Mouse (Mus musculus) midbrain, embryonic 10.5 days (tissue): Measurements from ENCODE around the gene Colgalt1. TPM values are rescaled to one million over a fixed set of nuclear protein-coding genes. Genes with fewer than 3 reads are reported as not detected.

Experiments used
- DNase-seq: peaks from one replicate; pipeline ENCODE4 v3.0.0-alpha.2; 2017; ENCODE audit warnings: low spot score
- H3K27ac ChIP-seq: fragments of 300-500 bp; sonication (generic); replicated peaks from 2 replicates; pipeline ENCODE4 v1.5.1; 2016; ENCODE audit warnings: mild to moderate bottlenecking
- H3K27me3 ChIP-seq: fragments of 300-500 bp; sonication (generic); 2 replicates; pipeline ENCODE4 v1.6.1; 2016; ENCODE audit warnings: low read depth, mild to moderate bottlenecking; ENCODE audit not compliant: poor library complexity, severe bottlenecking
- H3K36me3 ChIP-seq: fragments of 300-500 bp; sonication (generic); 2 replicates; pipeline ENCODE4 v1.6.1; 2016; ENCODE audit warnings: mild to moderate bottlenecking, moderate library complexity
- H3K4me1 ChIP-seq: fragments of 300-500 bp; sonication (generic); 2 replicates; pipeline ENCODE4 v1.6.1; 2016
- H3K4me3 ChIP-seq: fragments of 300-500 bp; sonication (generic); 2 replicates; pipeline ENCODE4 v1.5.1; 2016; ENCODE audit warnings: mild to moderate bottlenecking, moderate library complexity
- H3K9me3 ChIP-seq: fragments of 300-500 bp; sonication (generic); replicated peaks from 2 replicates; pipeline ENCODE4 v1.6.1; 2016; ENCODE audit warnings: mild to moderate bottlenecking
- WGBS: fragments of 180-500 bp; shearing (Covaris S2); methylation state at CpG from one replicate; pipeline ENCODE4 v1.1.7; 2016; 5-methylcytosine and 5-hydroxymethylcytosine counted together
- polyA plus RNA-seq: library from polyadenylated mRNA; unstranded; fragments of >200 nt; fragmentation: Nextera tagmentation; extraction: Ambion mirVana; gene quantifications from 2 replicates; pipeline ENCODE4 v1.2.1, GENCODE M21; 2016

Gene Colgalt1
- polyA plus RNA-seq = 51.2 and 52.8 TPM in 2 replicates

DNA sequence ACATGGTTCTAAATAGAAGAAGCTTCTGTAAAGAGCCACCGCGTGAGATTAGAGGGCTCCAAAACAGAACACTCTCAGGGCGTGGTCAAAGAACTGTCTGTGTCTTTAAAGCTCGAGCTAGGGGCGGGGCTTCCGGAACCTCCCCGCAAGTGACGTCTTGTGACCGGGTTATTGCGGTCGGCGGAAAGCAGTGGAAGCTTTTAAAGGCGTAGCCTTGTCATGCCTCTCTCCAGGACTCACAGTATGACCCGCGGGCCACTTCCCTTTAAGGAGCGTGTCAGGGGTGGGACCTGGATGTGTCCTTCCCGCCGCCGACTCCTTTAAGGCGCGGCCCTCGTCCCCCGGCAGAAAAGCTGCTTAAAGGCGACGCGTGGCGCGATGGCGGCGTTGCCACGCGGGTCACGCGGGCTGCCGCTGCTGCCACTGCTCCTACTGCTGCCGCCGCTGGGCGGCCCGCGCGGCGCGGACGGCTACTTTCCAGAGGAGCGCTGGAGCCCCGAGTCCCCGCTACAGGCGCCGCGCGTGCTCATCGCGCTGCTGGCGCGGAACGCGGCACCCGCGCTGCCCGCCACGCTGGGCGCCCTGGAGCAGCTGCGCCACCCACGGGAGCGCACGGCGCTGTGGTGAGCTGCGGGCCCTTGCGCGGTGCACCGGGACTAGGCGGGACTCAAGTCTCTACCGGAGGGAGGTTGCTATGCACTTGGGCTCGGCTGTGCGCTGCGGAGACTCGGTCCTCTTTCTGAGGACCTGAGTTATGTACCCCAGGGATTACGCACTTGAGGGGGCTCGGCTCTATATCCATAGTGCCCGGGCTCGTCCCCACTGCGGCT, at the start of gene Colgalt1:
Colgalt1 (plus strand) TSS at position 177 of the 830 bp plus-strand sequence.
- peaks cover 14% of the 10 kb centered on the region for H3K4me1 ChIP-seq
- H3K4me3 ChIP-seq = peak within 1 kb of the TSS; percentile 98
- peaks cover 35% of the 10 kb centered on the region for H3K36me3 ChIP-seq
- H3K9me3 ChIP-seq = no peaks in the 10 kb centered on the region
- H3K27ac ChIP-seq = peak within 1 kb of the TSS; percentile 91
- no peaks in the 10 kb centered on the region for H3K27me3 ChIP-seq
- DNase-seq = peak; percentile 98
- WGBS = under 1% methylated on average over 82 of the region's 82 CpGs

DNA sequence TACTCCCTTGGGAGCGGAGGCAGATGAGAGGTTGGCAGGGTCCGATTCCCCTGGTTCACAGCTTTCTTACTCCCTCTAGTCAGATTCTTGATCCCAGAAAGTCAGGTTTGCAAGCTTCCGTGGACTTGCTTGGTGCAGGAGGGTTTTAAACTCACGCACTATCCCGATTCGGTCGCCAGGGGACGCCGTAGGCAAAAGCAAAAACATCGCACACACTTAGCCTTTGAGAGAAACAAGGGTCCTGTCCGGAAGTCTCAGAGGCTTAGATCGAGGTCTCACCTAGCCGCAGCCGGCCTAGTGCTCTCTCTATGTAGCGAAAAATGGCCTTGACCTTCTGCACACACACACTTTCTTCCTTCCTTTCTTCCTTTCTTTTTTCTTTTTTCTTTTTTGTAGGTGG, 49.4 kb upstream of the Colgalt1 start:
- H3K4me3 ChIP-seq = no peak overlapping the region
- H3K27me3 ChIP-seq = peaks cover 98% of the 10 kb centered on the region
- H3K4me1 ChIP-seq = peaks cover 22% of the 10 kb centered on the region
- 5% methylated on average over 15 of the region's 15 CpGs for WGBS
- H3K27ac ChIP-seq = no peak overlapping the region
- peaks cover 9% of the 10 kb centered on the region for H3K9me3 ChIP-seq
- DNase-seq = peak; percentile 80
- no peaks in the 10 kb centered on the region for H3K36me3 ChIP-seq

DNA sequence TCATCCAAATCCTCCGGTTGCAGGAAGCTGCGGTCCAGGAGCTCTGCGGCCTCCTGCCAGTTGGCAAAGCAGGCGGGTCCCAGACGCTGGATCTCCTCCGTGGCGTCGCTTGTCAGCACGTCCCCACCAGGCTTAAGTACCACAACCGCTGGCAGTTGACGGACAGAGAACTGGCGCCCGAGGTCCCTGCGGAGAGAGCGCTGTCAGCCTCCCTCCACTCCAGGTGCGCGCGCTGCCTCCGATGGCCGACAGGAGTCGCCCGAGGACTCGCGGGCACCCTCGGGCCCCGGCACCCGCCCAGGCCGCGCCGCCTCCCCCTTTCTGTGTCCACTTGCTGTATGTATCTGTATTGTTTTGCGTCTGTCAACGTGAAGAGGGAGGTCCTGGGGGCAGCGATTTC, 48.0 kb upstream of the Colgalt1 start:
- 1% methylated on average over 33 of the region's 33 CpGs for WGBS

DNA sequence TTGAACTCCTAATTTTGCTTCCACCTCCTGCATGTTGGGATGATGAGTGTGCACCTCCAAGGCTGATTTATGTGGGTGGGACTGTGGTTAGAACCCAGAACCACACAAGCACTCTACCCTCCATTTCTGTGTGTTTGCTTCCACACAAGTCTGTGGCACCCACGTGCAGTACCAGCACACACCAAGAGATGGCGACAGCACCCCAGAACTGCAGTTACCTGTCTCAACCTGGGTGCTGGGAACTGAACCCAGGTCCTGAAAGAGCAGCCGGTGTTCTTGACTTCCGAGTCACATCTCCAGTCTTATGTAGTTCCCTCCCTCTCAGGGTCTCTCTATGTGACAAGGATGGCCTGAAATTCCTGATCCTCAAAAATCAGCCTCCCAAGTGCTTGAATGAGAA, 46.8 kb upstream of the Colgalt1 start:
- 81% methylated on average over 4 of the region's 4 CpGs for WGBS
- no peak for DNase-seq
- peaks cover 98% of the 10 kb centered on the region for H3K27me3 ChIP-seq

More for the DNA sequence above, 48.0 kb upstream of the Colgalt1 start:
- Histone ChIP-seq H3K27me3 (peaks cover 98% of the 10 kb centered on the region), H3K9me3 (peaks cover 9% of the 10 kb centered on the region), H3K4me3 (peak overlapping the region; percentile 42), H3K27ac (no peak overlapping the region), H3K4me1 (peaks cover 22% of the 10 kb centered on the region), H3K36me3 (no peaks in the 10 kb centered on the region)
- DNase-seq = peak; percentile 71

DNA sequence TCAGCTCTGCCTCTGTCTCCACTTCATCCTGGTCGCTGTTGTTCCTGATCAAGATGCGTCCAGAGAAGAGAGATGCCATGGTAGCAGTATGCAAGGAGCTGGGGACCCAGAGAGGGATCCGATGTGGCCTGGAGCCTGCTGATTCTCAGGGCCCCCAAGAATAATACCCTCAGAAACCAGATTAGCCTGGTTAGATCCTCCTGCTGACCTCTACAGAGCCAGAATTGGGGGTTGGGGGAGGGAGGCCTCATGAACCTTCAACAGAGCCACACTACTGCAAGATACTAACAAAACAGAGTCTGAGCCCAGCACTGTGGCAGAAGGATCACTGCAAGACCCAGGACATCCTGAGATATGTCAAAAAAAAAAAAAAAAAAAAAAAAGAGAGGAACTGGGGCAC, 44.3 kb upstream of the Colgalt1 start, which contains the start of gene Nxnl1:
Nxnl1 (minus strand) TSS at position 101 of the 400 bp plus-strand sequence.
- 72% methylated on average over 3 of the region's 3 CpGs for WGBS
- peaks cover 89% of the 10 kb centered on the region for H3K27me3 ChIP-seq
- H3K36me3 ChIP-seq = no peaks in the 10 kb centered on the region
- no peak within 1 kb of the TSS for H3K27ac ChIP-seq
- no peak for DNase-seq
- peaks cover 43% of the 10 kb centered on the region for H3K4me1 ChIP-seq
- H3K9me3 ChIP-seq = peaks cover 9% of the 10 kb centered on the region
- H3K4me3 ChIP-seq = no peak within 1 kb of the TSS

More for the DNA sequence above, 46.8 kb upstream of the Colgalt1 start:
- no peaks in the 10 kb centered on the region for H3K36me3 ChIP-seq
- peaks cover 21% of the 10 kb centered on the region for H3K4me1 ChIP-seq
- H3K9me3 ChIP-seq = peaks cover 9% of the 10 kb centered on the region
- no peak overlapping the region for H3K4me3 ChIP-seq
- no peak overlapping the region for H3K27ac ChIP-seq

DNA sequence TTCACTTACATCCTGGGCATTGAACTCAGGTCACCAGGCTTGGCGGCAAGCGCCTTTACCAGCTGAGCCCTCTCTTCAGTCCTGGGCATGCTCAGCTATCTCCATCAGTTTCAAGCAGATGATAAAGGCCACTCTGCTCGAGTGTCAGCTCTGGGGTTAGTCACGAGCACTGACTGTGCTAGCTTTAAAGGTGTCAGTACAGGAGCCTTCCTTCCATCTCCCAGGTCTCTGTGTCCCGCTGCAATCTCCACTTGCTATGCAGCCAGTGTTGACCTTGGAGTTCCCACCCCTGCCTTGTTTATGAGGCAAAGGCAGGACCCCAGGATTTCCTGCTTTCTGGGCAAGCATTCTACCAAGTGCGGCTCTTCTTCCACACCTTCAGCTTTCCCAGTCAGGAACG, 43.2 kb upstream of the Colgalt1 start:
- peaks cover 86% of the 10 kb centered on the region for H3K27me3 ChIP-seq
- H3K4me1 ChIP-seq = peaks cover 40% of the 10 kb centered on the region
- 81% methylated on average over 7 of the region's 7 CpGs for WGBS
- DNase-seq = no peak
- peaks cover 9% of the 10 kb centered on the region for H3K9me3 ChIP-seq
- H3K4me3 ChIP-seq = no peak overlapping the region
- no peaks in the 10 kb centered on the region for H3K36me3 ChIP-seq
- H3K27ac ChIP-seq = no peak overlapping the region

DNA sequence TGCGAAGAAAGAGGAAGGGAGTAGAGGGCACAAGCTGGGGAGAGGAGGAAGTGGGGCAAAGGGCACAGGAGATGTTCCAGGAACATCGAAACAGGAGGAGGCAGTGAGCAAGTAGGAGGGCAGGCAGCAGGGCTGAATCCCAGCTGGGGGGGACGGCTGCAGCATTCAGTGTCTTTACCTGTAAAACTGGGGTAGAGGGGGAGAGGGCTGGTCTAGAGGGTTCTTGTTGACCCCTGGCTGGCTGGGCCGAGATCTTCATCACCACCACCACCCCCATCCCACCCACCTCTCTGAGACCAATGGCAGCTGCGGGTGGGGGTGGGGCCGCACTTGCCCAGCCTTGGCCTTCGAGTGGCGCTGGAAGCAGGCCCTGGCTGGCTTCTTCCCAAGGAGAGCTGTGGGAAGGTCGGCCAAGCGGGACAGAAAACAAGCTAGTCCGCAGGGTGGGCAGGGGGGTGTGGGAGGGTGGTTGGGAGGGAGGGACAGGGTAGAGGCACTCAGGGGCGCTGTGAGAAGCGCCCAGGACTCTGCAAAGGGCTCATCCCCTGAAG, 42.3 kb upstream of the Colgalt1 start, which contains the start of gene Slc27a1:
Slc27a1 (plus strand) TSS at position 496 of the 551 bp plus-strand sequence.
- peak within 1 kb of the TSS; percentile 82 for H3K27ac ChIP-seq
- peak within 1 kb of the TSS; percentile 66 for H3K4me3 ChIP-seq
- peaks cover 77% of the 10 kb centered on the region for H3K27me3 ChIP-seq
- no peak for DNase-seq
- H3K4me1 ChIP-seq = peaks cover 36% of the 10 kb centered on the region
- peaks cover 9% of the 10 kb centered on the region for H3K9me3 ChIP-seq
- H3K36me3 ChIP-seq = no peaks in the 10 kb centered on the region
- 12% methylated on average over 13 of the region's 13 CpGs for WGBS

DNA sequence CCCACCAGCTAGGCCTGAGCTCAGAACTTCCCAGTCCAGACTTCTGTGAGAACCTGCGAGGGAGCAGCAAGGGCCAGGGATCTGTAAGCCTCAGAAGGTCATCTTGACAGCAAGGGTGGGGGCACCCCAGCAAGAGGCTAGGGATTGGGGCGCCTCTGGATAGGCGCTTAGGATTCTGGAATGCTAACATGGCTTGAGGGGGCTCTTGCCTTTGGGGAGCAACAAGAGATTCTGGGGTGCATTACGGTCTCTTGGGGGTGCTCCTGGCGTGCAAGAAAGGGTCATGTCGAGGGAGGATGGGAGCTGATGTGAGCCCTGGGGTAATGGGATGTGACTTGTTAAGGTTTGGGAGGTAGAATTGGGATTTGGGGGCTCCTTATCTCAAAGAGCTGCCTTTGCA, 41.9 kb upstream of the Colgalt1 start:
- WGBS = 24% methylated on average over 6 of the region's 6 CpGs

DNA sequence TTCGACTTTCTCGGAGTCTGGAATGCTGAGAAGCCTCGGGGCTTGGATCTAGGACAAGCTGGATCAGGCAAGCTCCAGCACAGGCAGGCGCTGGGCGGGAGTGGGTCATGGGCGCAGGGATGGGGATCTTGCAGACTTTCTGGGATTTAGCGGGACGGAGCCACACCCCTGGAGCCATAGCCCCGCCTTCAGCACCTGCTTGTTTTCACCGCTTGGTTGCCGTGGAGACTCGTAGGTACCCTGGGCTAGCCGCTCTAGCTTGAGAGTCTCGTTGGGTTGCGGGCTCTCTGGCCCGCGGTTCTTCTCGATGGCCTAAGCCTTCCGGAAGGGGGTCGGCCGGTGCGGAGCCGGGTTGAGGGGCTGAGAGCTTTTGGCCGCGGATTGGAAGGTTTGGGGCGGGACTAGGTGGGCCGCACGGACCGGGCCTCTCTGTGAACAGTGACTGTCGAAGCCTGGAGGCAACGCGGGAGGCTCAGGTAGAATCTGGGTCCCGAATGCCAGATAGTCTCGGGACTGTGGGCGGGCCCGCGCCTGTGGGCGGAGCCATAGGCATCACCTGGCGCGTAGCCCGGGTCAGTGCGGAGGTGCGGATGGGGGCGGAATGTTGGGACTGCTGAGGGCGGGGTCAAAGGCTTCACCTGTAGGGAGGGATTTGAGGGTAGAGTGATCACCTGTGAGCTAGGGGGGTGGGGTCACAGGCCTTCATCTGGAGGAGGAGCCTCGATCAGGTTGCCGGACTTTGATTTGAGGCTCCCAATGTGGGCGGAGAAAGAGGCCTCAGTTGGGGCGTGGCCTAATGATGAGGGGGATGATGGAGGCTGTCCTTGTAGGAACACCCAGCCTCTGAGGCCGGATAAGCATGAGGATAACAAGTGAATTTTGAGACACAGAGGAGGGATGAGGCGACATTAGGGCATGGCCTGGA, 41.2 kb upstream of the Colgalt1 start:
- Histone ChIP-seq H3K4me3 (peak overlapping the region; percentile 66), H3K27me3 (peaks cover 66% of the 10 kb centered on the region), H3K4me1 (peaks cover 36% of the 10 kb centered on the region), H3K9me3 (peaks cover 1% of the 10 kb centered on the region; the same call in 1 of the 2 replicates), H3K36me3 (no peaks in the 10 kb centered on the region), H3K27ac (peak overlapping the region; percentile 82)
- DNase-seq = peak; percentile 83
- under 1% methylated on average over 51 of the region's 51 CpGs for WGBS

More for the DNA sequence above, 41.9 kb upstream of the Colgalt1 start:
- peaks cover 72% of the 10 kb centered on the region for H3K27me3 ChIP-seq
- H3K36me3 ChIP-seq = no peaks in the 10 kb centered on the region
- H3K4me3 ChIP-seq = peak overlapping the region; percentile 66
- DNase-seq = no peak
- H3K27ac ChIP-seq = peak overlapping the region; percentile 82
- H3K9me3 ChIP-seq = peaks cover 8% of the 10 kb centered on the region
- peaks cover 36% of the 10 kb centered on the region for H3K4me1 ChIP-seq

DNA sequence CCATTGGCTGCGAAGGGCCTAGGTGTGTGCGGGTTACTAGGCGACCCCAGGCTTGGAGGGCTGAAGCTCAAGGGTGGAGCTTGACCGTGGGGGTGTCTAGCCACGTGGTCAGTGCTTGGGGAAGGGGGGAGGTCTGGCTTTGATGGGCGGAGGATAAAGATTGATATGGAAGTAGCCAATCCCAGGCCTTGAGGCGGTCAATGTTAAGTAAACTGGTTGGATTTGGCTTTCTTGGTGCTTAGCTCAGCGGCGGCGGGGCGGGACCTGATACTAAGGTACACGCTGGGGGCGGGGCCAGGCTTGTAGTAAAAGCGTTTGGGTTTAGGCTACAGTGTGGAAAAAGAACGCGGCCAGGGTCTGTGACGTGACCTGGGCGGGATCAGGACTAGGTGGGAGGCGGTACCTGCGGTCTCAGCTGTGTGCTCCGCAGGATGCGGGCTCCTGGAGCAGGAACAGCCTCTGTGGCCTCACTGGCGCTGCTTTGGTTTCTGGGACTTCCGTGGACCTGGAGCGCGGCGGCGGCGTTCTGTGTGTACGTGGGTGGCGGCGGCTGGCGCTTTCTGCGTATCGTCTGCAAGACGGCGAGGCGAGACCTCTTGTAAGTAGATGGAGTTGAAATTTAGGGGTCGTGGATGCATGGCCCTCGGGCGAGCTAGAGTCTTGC, 40.4 kb upstream of the Colgalt1 start:
- Histone ChIP-seq H3K36me3 (no peaks in the 10 kb centered on the region), H3K4me3 (peak overlapping the region; percentile 66), H3K27ac (peak overlapping the region; percentile 82), H3K9me3 (no peaks in the 10 kb centered on the region), H3K27me3 (peaks cover 60% of the 10 kb centered on the region), H3K4me1 (peaks cover 36% of the 10 kb centered on the region)
- peak; percentile 88 for DNase-seq
- WGBS = 1% methylated on average over 41 of the region's 41 CpGs

DNA sequence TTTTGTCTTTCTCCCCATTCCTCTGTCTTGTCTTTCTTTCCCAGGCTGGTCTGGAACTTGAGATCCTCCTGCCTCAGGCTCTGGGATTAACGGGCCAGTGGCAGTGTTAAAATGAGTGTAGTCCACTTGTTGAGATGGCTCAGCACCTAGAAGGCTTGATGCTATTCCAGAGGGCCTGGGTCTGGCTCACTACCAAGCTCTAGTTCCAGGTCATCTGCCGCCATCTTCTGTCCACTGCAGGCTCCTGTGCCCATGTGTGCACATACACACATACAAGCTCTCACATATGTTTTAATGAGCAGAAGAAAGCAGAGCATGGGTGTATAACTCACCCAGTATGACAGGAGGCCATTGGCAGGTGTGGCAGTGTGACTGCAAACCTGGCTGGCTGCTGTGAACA, 38.7 kb upstream of the Colgalt1 start:
- Histone ChIP-seq H3K4me1 (peaks cover 36% of the 10 kb centered on the region), H3K9me3 (no peaks in the 10 kb centered on the region), H3K27me3 (peaks cover 43% of the 10 kb centered on the region), H3K36me3 (no peaks in the 10 kb centered on the region), H3K4me3 (no peak overlapping the region), H3K27ac (no peak overlapping the region)
- 93% methylated on average over 2 of the region's 2 CpGs for WGBS
- no peak for DNase-seq
